Mouse (Mus musculus): ENCODE measurements around the gene Hist1h2ad.
A peak's percentile ranks its signal among the peaks of the same experiment; 100 is the strongest.
"Not testable (repeated sequence)": the region's sequence is repeated elsewhere in the genome, so short reads cannot be mapped to it uniquely, and the experiment has no call there.

Hist1h2ad gene

DNA sequence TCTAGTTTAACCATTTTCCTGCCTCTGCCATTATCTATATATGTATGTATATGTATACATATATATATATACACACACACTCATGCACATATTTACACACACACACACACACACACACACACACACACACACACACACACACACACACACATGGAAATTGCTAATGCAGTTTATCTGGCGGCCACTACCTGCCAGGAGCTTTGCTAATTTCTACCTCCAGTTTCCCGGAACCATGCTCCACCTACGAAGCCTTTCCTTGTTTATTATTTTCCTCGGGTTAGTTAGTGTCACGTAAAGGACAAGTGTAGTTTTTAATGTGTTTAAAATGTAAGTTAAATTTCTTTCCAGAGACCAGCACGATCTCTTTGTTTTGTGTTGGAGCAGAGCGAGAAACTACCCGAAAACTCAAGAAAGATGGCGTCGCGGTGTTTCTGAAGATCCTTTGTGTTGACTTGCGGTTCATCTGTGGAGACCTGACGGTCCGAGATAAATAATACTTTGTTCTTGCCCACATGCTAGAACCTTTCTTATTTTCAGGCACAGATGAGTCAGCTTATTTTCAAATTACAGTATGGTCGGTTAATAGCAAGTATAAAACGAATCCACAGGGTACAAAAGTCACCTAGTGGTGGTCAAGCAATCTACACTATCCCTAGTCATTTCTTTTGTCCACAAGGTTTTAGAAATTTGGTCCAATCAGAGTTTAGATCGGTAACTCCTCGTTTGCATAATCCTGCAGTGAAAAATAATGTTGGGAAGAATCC, 11.3 kb upstream of the Hist1h2ad start:
- DNase-seq (ENCODE audit: low spot score in 2 of 2), result peak; percentile 56 to 57

DNA sequence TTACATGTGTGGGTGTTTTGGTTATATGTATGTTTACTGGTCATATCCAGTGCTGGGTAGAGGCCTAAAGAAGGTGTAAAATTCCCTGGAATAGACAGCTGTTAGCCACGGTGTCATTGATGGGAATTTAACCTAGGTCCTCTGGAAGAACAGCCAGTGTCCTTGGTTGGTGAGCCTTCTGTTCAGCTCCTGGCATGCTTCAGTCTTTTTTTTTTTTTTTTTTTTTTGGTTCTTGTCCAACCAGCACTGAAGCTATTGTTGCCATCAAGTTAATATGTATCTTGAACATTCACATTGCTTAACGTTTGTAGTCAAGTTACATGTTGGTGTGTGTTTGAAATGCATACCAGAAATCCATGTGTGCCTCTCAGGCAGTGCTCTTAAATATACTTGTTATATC, 9.7 kb upstream of the Hist1h2ad start:
- DNase-seq (ENCODE audit: low spot score in 2 of 2), result no peak

DNA sequence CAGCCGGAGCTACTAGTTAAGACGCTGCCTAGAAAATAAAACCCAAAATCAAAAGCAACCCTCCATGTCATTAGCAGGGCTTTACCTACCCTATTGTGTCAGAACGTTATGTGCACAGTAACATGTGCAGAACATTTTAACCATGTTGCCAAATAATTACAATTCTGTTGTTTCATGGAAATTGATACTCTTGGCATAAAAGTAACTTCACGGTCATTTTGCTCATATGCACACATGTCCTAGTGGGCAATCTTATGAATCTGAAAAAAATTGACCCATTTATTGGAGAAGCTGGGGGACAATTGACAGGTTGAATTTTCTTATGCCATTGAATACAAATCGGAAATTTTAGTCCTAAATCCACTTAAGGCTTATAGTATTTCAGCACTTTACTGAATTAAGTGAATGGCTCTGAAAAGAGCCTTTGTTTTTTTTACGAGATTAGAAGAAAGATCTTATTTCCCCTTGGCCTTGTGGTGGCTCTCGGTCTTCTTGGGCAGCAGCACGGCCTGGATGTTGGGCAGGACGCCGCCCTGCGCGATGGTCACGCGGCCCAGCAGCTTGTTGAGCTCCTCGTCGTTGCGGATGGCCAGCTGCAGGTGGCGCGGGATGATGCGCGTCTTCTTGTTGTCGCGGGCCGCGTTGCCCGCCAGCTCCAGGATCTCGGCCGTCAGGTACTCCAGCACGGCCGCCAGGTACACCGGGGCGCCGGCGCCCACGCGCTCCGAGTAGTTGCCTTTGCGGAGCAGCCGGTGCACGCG, 3.7 kb upstream of the Hist1h2ad start:
- not testable (repeated sequence) for DNase-seq (ENCODE audit: low spot score in 2 of 2)

DNA sequence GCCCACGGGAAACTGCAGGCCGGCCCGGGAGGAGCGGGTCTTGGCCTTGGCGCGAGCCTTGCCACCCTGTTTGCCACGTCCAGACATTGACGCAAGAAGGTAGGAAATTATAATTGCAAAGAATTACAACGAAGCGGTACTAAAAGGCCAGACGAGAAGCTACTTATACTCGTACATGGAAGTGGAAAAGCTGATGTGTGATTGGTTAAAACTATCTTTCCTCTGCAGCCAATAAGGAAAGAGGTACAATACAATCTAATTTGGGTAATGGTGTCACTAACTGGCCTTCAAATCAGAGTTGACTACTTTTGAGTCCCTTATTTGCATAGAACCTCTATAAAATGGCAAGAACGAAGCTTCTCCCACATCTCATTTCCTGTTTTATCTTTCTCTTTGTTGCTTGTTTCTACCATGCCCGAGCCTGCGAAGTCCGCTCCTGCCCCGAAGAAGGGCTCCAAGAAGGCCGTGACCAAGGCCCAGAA, 3.1 kb upstream of the Hist1h2ad start, which contains the start of the genes Hist1h2ae and Hist1h2bg:
TSS of gene Hist1h2ae (minus strand) at position 199 of the 482 bp plus-strand sequence.
TSS of gene Hist1h2bg (plus strand) at position 375 of the 482 bp plus-strand sequence.
- DNase-seq (ENCODE audit: low spot score in 2 of 2), result peak; percentile 71 to 75

DNA sequence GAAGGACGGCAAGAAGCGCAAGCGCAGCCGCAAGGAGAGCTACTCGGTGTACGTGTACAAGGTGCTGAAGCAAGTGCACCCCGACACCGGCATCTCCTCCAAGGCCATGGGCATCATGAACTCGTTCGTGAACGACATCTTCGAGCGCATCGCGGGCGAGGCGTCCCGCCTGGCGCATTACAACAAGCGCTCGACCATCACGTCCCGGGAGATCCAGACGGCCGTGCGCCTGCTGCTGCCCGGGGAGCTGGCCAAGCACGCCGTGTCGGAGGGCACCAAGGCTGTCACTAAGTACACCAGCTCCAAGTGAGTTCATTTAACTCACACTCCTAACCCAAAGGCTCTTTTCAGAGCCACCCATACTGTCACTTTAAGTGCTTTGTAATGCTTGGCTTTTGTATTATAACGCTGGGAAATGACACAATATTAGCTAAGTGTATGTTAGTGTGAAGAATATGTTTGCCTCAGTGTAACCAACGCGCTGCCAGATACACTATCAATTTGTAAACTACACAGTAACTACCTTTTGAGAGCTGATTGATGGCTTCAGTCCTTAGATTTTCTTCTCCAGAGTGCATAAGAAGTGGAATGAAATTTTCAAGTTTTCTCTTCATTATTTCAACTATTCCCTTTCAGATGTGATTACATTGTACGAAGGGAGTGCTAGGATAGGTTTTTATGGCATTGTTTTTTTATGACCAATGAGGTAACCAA, 2.5 kb upstream of the Hist1h2ad start:
- not testable (repeated sequence) for DNase-seq (ENCODE audit: low spot score in 2 of 2)

DNA sequence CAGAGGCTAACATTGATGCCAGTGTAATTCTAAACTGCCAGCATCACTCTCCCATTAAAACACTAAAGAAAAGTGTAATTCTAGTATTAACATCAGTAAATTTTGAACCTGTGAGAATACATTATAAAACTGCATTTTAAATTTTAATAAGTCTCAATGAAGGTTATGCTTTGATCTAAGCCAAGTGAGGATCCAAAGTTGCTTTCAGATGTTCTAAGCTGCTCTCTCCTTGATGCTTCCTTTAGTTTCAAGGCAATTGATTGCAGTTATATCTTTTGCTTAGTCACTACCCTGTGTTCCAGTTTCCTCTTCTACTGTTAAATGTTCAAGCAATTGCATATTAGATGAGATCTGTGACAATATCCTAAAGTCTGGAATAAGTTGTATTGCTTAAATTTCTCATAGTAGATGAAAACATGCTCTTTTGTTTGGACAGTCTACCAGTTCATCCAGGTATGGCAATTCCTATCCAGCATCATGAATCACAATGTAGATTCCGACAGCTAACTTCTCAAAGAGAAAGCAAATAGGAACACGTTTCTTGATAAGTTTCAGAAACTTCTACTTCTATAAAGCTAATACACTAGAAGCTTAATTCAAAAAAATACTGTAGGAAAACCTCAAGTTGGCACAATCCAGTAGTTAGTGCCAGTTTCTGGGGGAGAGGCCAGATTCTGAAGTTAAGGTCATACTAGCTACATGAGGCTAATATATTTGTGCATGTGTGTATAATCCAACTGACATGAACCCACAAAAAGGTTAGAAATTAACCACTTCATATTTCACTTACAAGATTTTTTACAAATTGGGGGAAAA, 1.8 kb upstream of the Hist1h2ad start:
- DNase-seq (ENCODE audit: low spot score in 2 of 2), result no peak

DNA sequence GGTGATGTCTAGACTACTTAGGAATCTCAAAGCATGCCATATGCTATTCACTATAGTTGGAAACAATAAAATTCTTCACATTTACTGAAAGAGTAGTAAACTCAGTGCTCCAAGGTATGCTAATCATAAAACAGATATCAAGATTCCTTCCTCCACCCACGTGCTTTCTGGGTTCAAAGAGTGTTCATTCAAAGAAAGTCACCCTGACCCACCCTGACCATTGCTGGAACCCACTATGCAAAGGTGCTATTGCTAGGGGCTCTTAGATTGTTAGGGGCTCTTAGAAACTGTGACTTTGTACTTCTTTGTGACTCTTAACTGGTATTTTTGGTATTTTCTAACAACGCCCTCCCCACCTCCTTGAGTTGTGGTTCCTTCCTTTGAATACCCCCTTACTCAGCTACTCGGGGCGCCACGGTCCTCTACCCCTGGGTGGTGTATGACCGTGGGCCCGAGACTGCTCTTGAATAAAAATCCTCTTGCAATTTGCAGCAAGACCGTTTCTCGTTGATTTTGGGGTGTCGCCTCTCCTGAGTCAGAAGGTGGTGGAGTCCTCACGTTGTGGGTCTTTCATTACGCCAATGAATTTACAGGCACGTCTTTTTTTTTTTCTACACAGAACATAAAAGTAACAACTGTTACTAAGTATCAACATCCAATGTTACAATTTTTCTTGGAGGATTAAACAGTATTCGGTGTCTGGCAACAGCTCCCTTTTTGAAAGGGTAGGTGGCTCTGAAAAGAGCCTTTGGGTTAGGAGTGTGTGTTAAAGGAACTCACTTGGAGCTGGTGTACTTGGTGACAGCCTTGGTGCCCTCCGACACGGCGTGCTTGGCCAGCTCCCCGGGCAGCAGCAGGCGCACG, 915 bp upstream of the Hist1h2ad start:
- not testable (repeated sequence) for DNase-seq (ENCODE audit: low spot score in 2 of 2)

DNA sequence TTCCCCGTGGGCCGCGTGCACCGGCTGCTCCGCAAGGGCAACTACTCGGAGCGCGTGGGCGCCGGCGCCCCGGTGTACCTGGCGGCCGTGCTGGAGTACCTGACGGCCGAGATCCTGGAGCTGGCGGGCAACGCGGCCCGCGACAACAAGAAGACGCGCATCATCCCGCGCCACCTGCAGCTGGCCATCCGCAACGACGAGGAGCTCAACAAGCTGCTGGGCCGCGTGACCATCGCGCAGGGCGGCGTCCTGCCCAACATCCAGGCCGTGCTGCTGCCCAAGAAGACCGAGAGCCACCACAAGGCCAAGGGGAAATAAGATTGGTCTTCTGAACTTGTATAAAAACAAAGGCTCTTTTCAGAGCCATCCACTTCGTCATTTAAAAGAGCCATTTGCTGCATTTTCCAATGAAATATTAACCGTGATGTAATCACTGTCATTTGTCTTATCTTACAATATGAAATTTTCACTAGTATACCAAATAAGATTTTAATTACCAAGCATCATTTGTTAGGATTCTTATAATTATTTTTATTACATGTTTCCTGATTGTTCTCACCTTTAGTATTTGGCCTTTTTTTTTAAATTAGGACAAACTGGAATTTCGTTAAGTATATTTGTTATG, 477 bp downstream of the Hist1h2ad start:
- not testable (repeated sequence) for DNase-seq (ENCODE audit: low spot score in 2 of 2)

DNA sequence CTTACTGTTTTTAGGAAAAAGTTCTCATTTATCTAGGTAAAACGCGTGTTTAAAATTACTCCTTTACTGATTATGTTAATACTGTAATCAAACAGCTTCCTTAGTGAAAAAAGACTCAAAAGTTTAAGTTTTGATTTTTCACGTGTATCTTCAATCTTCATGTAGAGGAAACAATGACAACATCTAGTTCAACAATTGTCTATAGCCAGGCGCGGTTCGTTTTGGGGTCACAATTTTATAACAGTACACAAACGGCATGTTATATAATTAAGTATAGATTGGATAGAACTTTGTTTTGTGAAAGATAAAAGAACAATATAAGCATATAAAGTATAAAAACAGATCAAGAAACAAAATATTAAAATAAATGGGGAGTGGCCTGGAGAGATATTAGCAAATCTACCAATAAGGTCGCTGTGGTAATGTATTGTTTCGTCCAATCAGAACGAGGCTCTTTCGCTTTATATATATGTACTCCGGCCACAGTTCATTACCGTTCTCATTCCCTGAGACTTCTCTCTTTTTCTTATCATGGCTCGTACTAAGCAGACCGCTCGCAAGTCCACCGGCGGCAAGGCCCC, 1.2 kb downstream of the Hist1h2ad start, which contains the start of gene Hist1h3d:
TSS of gene Hist1h3d (plus strand) at position 493 of the 581 bp plus-strand sequence.
- peak in 1 of 2 experiments; percentile 70 for DNase-seq (ENCODE audit: low spot score in 2 of 2)

DNA sequence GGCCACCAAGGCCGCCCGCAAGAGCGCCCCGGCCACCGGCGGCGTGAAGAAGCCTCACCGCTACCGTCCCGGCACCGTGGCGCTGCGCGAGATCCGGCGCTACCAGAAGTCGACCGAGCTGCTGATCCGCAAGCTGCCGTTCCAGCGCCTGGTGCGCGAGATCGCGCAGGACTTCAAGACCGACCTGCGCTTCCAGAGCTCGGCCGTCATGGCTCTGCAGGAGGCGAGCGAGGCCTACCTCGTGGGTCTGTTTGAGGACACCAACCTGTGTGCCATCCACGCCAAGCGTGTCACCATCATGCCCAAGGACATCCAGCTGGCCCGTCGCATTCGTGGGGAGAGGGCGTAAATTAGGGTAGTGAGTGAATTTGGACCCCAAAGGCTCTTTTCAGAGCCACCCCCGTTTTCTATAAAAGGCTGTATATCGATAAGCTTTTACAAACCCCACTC, 1.7 kb downstream of the Hist1h2ad start:
- DNase-seq (ENCODE audit: low spot score in 2 of 2), result not testable (repeated sequence)

DNA sequence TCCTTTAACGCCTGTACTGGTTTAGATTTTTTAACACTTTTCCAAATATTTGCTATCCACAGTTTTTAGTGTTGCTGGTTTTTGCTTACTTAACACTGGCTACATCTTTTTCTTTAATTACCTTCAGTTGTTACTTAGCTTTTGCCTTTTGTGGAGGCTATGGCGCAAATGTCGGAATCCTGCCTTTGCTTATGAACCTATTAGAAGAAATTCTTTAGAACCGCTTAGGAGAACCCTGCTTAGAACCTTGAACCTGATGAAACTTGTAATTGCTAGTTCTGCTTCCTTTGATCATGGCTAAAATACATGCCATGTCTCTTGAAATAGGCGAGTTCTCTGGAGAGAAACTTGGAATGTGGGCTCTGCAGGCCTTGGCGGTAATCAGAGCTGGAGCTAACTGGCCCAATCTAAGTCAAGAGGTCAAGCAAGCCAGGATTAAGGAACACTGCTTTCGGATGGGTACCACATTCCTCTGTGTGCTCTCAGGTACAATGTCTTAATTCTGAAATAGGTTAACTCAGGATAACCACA, 2.2 kb downstream of the Hist1h2ad start:
- DNase-seq (ENCODE audit: low spot score in 2 of 2), result no peak

DNA sequence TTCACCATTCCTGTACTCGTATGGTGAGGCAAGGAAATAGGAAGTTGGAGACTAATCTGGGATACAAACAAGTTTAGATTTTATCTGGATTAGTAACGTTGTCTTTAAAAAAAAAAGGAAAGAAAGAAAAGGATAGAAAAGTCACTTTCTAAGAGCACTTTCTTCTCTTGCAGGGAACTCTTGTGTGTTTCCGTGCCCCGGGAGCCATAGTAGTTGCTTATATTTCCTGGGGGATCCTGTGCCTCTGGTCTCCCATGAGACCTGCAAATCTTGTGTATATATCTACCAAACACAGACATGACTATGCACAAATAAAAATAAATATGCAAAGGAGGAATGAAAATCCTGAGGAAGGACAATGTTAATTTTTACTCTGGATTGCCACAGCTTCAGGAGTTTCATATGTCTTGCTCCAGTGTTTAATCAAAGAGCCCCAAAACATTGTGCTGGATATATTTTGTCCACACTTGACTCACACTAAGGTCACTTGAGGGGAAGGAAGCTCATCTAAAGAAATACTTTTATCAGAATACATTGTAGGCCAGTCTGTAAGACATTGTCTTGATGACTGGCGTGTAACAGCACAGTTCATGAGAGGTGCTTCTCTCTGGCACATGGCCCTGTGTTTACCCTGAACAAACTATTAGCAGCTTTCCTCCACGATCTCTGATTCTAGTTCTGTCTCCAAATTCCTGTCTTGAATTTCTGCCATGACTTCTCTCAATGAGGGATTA, 2.9 kb downstream of the Hist1h2ad start:
- no peak for DNase-seq (ENCODE audit: low spot score in 2 of 2)

DNA sequence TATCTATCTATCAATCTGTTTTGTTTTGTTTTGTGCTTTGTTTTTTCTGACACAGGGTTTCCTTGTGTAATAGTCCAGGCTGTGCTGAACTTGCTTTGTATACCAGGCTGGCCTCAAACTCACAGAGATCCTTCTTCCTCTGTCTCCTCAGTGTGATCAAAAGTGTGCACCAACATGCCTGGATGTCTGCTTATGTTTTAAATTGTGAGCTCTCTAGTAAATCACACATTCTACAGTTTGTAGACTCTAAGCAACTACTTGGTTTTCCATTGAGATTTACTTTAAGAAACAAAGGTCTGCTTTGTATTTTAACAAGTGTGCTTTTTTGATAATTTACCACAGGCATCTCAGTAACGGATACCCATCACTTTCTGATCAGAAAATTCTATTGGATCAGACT, 3.7 kb downstream of the Hist1h2ad start:
- no peak for DNase-seq (ENCODE audit: low spot score in 2 of 2)

DNA sequence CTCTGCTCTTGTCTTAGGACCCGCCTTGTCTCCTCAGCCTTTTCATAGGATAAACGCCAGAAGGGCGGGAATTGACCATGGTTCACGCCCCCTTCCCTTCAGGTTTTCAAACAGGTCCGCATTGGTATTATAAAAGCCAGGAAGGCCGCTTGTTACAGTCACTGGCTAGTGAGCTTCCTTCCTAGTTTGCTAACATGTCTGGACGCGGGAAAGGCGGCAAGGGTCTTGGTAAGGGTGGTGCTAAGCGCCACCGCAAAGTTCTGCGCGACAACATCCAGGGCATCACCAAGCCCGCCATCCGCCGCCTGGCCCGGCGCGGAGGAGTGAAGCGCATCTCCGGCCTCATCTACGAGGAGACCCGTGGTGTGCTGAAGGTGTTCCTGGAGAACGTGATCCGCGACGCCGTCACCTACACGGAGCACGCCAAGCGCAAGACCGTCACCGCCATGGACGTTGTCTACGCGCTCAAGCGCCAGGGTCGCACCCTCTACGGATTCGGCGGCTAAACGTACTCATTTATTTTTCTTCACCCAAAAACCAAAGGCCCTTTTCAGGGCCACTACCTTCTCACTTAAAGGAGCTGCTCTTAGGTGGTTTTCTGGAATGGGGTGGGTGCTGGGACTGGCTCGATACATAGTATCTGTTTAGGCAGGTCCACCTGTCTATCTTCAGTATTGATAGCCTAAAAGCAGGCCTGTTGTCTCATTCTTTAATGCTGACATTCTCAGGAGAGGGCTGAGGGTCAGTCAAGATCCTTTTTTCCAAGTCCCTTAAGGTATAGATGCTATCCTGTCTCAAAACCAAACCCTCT, 7.4 kb downstream of the Hist1h2ad start, which contains the start of gene Hist1h4d:
TSS of gene Hist1h4d (plus strand) at position 191 of the 811 bp plus-strand sequence.
- peak; percentile 96 for DNase-seq (ENCODE audit: low spot score in 2 of 2)

DNA sequence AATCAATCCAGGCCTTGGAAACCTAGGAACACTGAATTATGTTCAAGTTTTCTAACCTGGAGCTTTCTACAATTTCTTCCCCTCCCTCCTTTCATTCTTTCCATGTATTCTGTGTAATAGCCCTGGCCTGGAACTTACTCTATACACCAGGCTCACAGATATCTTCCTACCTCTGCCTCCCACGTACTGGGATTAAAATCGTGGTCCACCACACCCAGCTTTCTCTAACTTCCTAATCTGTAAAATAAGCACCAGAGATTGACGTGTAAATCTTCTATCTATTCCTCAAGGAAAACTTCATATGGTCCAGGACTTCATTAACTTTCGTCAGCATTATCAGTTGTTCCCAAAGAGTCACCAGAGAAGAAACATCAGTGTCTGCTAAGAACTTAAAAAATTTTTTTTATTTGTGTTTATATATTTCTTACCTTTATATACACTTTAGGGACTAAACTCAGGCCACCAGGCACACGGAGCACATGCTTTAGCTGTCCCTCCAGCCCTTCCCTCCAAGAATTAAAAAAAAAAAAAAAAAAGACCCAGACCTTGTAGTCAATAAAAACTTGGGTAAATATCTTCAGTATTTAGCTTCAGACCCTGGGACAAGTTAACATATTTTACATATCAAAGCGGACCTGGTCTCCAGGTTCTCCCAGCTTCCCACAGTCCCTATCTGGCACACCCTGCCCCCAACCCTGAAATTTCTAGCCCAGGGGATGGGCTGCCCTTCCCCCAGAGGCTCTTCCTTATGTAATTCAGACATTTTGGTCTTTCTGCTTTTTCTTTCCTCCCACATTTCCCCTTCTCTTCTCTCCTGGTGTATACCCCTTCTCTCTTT, 8.3 kb downstream of the Hist1h2ad start:
- no peak for DNase-seq (ENCODE audit: low spot score in 2 of 2)

DNA sequence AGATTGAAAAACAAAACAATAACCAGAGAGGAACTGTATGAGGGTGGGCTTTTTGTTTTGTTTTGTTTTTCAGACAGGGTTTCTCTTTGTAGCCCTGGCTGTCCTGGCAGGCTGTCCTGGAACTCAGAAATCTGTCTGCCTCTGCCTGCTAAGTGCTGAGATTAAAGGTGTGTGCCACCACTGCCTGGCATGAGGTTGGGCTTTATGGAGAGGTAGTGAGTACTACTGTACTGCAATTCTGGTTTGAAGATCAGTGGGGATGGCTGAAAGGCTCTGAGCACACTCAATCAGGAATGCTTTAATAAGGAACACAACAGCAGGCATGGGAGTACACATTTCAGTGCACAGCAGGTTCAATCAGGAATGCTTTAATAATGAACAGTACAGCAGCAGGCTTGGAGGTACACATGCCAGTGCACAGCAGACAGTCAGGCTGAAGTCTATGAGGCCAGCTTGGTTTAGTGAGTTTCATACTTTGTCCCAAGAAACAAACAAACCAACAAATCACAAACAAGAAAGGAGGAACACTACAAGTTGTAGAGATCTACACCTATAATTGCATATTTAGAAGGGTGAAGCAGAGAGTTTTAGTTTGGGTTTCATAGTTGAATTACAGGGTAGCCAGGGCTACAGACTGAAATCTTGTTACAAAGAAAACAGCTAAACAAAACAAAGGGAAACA, 9.3 kb downstream of the Hist1h2ad start:
- no peak for DNase-seq (ENCODE audit: low spot score in 2 of 2)
